Mouse (Mus musculus): ENCODE results near the gene Gm8947.

The Gm8947 gene

DNA sequence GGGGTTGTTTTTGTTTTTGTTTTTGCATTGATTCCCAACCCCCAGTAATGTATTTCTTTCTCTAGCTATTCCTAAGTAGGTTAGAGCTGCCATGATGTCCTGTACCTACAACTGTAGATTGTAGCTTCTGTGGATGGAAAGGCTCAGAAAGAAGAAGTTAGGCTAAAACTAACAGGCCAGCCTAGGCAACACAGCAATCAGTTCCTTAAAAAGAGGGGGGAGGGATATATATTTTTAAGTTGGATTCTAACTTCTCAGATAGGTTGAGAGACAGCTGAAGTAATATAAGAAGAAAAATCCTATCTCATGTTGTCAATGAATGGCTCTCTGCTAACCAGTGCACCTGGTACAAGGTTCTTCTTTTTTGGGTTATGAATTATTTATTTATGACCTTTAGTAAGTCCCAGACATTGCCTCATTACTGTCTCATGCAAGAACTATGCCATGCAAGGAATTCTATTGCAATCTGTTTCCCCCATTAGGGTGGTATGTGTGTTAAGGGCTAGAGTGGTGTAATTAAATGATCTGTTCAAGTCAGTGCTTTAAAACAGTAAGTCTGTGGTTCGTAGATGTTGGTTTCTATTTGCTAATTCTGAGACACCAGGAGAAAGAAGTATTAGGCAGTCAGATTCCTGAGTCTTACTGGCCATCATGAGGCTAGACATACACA lies 36.3 kb downstream of the Gm8947 start:
- DNase-seq: no peak

DNA sequence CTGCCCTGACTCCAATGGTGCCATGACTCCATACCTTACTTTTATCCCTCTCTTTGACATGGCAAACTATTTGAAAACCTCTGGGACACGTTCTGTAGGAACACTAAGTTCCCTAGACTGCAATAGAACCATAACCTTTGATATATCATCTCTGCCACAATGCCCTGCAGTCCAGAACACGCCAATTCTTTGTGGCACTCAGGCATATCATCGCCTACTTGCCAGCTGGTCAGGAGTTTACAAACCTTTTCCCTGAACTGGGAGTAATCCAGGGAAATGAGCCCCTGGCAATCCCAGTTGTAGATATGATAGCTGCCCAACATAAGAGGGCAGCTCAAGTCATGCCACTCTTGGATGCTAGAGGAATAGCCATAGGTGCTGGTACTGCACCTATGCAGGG lies 40.2 kb downstream of the Gm8947 start:
- no peak for DNase-seq

- DNase-seq: no peak
These were observed 41.6 kb downstream of the Gm8947 start for GRCm38 (mm10) chr1:151233756-151234155.

DNA sequence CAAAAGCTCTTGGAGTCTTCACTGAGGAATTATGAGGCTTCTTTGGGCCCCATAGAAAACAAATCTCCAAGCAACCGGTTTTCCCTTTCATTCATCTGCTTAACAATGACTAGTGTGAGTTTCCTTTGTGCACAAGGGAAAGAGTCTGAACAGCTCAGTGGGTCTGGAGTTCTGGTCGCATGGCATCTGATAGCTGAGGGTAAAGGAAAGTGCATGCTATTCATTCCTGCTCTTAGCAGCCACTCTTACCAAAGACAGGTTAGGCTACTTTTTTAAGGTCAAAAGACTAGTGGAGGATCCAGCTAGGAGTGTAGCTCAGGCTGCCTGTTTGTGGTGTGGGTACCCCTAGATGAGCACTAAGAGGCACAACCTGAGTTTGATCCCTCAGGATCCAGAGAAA lies 43.4 kb downstream of the Gm8947 start:
- no peak for DNase-seq

GRCm38 (mm10) chr1:151236141-151236930 lies 44.2 kb downstream of the Gm8947 start:
- DNase-seq: no peak

- no peak for DNase-seq
These were observed 45.6 kb downstream of the Gm8947 start for GRCm38 (mm10) chr1:151237780-151238179.

- no peak for DNase-seq
These were observed 51.2 kb downstream of the Gm8947 start for GRCm38 (mm10) chr1:151243332-151243731.
